Mouse (Mus musculus) kidney, adult 2 months (tissue): ENCODE results near the gene Stx3.

Experiments
- CTCF ChIP-seq: fragments of 200-500 bp; conservative IDR thresholded peaks from 2 replicates; pipeline ENCODE4 v1.5.1; 2011; ENCODE audit warnings: low read depth, mild to moderate bottlenecking, control low read depth, low read length, moderate library complexity, mixed read lengths; ENCODE audit not compliant: insufficient read depth, insufficient read length
- POLR2A ChIP-seq: fragments of 200-500 bp; IDR thresholded peaks from one replicate; pipeline ENCODE4 v1.6.1; 2011; ENCODE audit warnings: low read depth, low read length, control low read depth

GRCm38 (mm10) chr19:11793741-11794359 is 25.4 kb downstream of the Stx3 start:
- TF ChIP-seq POLR2A (no peak), CTCF (no peak)
